Mouse (Mus musculus) midbrain, embryonic 12.5 days (tissue): ENCODE data around the gene Mapre3. TPM values are rescaled to one million over a fixed set of nuclear protein-coding genes. Genes with fewer than 3 reads are reported as not detected.
"Not testable (repeated sequence)": the region's sequence is repeated elsewhere in the genome, so short reads cannot be mapped to it uniquely, and the experiment has no call there.

Source experiments
- ATAC-seq: fragments of 200-750 bp; cut with Nextera tagmentation; 2 replicates; pipeline ENCODE4 v1.8.0; 2017; ENCODE audit warnings: low read depth, moderate TSS enrichment, moderate library complexity; ENCODE audit not compliant: low FRiP score
- H3K27ac ChIP-seq: fragments of 300-500 bp; sonication (generic); replicated peaks from 2 replicates; pipeline ENCODE4 v1.5.1; 2016; ENCODE audit warnings: mild to moderate bottlenecking
- H3K27me3 ChIP-seq: fragments of 300-500 bp; sonication (generic); 2 replicates; pipeline ENCODE4 v1.6.1; 2016; ENCODE audit warnings: mild to moderate bottlenecking
- H3K36me3 ChIP-seq: fragments of 300-500 bp; sonication (generic); 2 replicates; pipeline ENCODE4 v1.6.1; 2016
- H3K4me1 ChIP-seq: fragments of 300-500 bp; sonication (generic); 2 replicates; pipeline ENCODE4 v1.6.1; 2016
- H3K4me2 ChIP-seq: fragments of 300-500 bp; sonication (generic); replicated peaks from 2 replicates; pipeline ENCODE4 v1.6.1; 2016; ENCODE audit warnings: mild to moderate bottlenecking, moderate library complexity
- H3K4me3 ChIP-seq: fragments of 300-500 bp; sonication (generic); 2 replicates; pipeline ENCODE4 v1.5.1; 2016; ENCODE audit warnings: mild to moderate bottlenecking
- H3K9ac ChIP-seq: fragments of 300-500 bp; sonication (generic); replicated peaks from 2 replicates; pipeline ENCODE4 v1.6.1; 2016; ENCODE audit warnings: mild to moderate bottlenecking, moderate library complexity
- H3K9me3 ChIP-seq: fragments of 300-500 bp; sonication (generic); 2 replicates; pipeline ENCODE4 v1.6.1; 2016; ENCODE audit warnings: mild to moderate bottlenecking
- WGBS: fragments of 180-500 bp; shearing (Covaris S2); methylation state at CpG from one replicate; pipeline ENCODE4 v1.1.7; 2016; 5-methylcytosine and 5-hydroxymethylcytosine counted together
- polyA plus RNA-seq: library from polyadenylated mRNA; unstranded; fragments of >200 nt; fragmentation: Nextera tagmentation; extraction: Ambion mirVana; gene quantifications from 2 replicates; pipeline ENCODE4 v1.2.1, GENCODE M21; 2016

The Mapre3 gene
- polyA plus RNA-seq, 1 experiment from 2014 or later = 77.7 TPM

DNA sequence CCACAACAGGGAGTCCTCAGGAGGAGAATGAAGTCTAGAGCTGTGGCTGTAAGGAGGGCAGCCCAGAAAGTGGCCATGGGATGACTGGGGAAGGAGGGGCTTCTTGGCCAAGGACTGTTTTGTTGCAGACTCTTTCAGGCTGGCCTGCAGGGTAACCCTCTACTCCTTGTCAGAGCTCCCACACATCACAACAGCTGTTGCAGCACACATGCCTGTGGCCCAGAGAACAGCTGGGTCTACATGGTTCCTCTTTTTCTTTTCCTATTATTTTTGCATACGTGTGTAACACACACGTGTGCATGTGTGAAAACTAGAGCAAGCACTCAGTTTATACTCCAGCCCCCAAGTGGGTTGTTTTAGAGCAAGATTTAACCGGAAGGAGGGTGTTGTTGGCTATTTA is 52.4 kb downstream of the Mapre3 start:
- no peak overlapping the region for H3K4me3 ChIP-seq
- no peaks in the 10 kb centered on the region for H3K27me3 ChIP-seq
- H3K27ac ChIP-seq = no peak overlapping the region
- H3K4me1 ChIP-seq = peaks cover 13% of the 10 kb centered on the region
- no peak overlapping the region for H3K9ac ChIP-seq
- H3K36me3 ChIP-seq = peaks cover 61% of the 10 kb centered on the region
- H3K9me3 ChIP-seq = no peaks in the 10 kb centered on the region
- H3K4me2 ChIP-seq = no peak overlapping the region
- ATAC-seq = no peak
- 90% methylated on average over 3 of the region's 3 CpGs for WGBS

DNA sequence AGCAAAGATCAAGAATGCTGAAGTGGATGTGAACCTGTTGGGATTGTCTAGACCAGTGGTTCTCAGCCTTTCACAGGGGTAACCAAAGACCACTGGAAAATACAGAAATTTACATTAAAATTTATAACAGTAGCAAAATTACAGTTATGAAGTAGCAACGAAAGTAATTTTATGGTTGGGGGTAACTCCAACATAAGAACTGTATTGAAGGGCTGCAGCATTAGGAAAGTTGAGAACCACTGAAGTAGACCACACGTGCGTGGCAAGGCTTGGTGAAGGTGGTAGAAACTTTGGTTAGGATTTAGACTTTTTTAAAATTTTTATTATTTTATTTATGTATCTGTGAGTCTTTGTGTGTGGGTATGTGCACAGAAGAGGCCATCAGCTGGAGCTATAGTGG is 53.3 kb downstream of the Mapre3 start, which contains the start of gene Tmem214:
TSS of gene Tmem214 (plus strand) at position 301 of the 400 bp plus-strand sequence.
- no peak within 1 kb of the TSS for H3K4me3 ChIP-seq
- ATAC-seq = no peak
- H3K4me2 ChIP-seq = peak within 1 kb of the TSS; percentile 88; the same call in 1 of the 2 replicates
- no peaks in the 10 kb centered on the region for H3K27me3 ChIP-seq
- WGBS = 98% methylated on average over 3 of the region's 3 CpGs
- no peaks in the 10 kb centered on the region for H3K9me3 ChIP-seq
- peaks cover 13% of the 10 kb centered on the region for H3K4me1 ChIP-seq
- H3K27ac ChIP-seq = 0 out of 2 replicates have a peak within 1 kb of the TSS, but pooled peaks have one; percentile 58
- H3K9ac ChIP-seq = peak within 1 kb of the TSS; percentile 88; the same call in 1 of the 2 replicates
- peaks cover 65% of the 10 kb centered on the region for H3K36me3 ChIP-seq

DNA sequence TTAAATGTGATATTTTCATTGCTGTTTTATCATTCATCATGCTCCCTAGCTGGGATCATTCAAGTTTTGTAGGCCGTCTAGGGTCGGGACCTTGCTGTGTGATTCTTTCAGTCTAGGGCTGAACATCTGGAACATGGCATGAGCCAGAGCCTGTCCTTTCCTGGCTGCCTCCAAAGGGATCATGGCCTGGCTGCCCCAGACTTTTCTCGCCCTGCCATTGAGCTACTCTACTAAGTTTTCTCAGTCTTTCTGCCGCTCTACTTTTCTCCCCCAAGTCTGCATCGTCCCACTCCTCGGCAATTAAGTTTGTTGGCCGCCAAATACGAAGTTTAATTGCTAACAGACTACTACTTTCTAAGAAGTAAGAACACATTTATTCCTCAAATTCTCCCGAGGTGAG is 54.5 kb downstream of the Mapre3 start:
- Histone ChIP-seq H3K4me1 (peaks cover 13% of the 10 kb centered on the region), H3K27ac (0 out of 2 replicates have a peak overlapping the region, but pooled peaks have one; percentile 58), H3K27me3 (no peaks in the 10 kb centered on the region), H3K9me3 (no peaks in the 10 kb centered on the region), H3K36me3 (peaks cover 66% of the 10 kb centered on the region), H3K4me2 (peak overlapping the region; percentile 88), H3K4me3 (peak overlapping the region; percentile 92), H3K9ac (peak overlapping the region; percentile 88)
- no peak for ATAC-seq
- WGBS = 23% methylated on average over 9 of the region's 9 CpGs

- peak overlapping the region; percentile 88 for H3K4me2 ChIP-seq
- peak; percentile 93 for ATAC-seq
- peaks cover 66% of the 10 kb centered on the region for H3K36me3 ChIP-seq
- H3K4me1 ChIP-seq = peaks cover 13% of the 10 kb centered on the region
- H3K27ac ChIP-seq = peak overlapping the region; percentile 58
- H3K4me3 ChIP-seq = peak overlapping the region; percentile 92
- under 1% methylated on average over 63 of the region's 63 CpGs for WGBS
- H3K9ac ChIP-seq = peak overlapping the region; percentile 88
- H3K27me3 ChIP-seq = no peaks in the 10 kb centered on the region
- no peaks in the 10 kb centered on the region for H3K9me3 ChIP-seq
These were observed 55.1 kb downstream of the Mapre3 start for GRCm38 (mm10) chr5:30869405-30870130.

- Histone ChIP-seq H3K36me3 (peaks cover 66% of the 10 kb centered on the region), H3K9ac (peak overlapping the region; percentile 88), H3K4me1 (peaks cover 13% of the 10 kb centered on the region), H3K27ac (peak overlapping the region; percentile 58; the same call in 1 of the 2 replicates), H3K27me3 (no peaks in the 10 kb centered on the region), H3K4me3 (peak overlapping the region; percentile 92), H3K4me2 (peak overlapping the region; percentile 88), H3K9me3 (no peaks in the 10 kb centered on the region)
- no peak for ATAC-seq
- WGBS = 33% methylated on average over 2 of the region's 2 CpGs
These were observed 55.6 kb downstream of the Mapre3 start for GRCm38 (mm10) chr5:30870131-30870406.

DNA sequence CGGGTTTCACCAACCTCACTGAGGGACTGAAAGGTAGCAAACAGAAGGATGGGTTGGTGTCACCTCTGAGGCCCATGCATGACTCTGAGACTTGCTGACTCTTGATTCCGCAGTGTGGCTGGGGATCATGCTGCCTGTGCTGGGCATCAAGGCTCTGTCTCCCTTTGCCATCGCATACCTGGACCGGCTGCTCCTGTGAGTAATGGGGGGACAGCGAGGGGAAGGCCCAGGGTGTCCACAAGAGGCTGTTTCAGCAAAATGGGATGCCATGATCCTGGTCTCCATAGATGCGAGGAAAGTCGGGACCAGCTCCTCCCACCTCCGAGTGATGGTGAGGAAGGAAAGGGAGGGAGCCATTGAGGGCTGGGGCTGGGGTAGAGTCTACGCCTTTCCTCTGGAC is 58.1 kb downstream of the Mapre3 start:
- H3K4me2 ChIP-seq = no peak overlapping the region
- no peaks in the 10 kb centered on the region for H3K9me3 ChIP-seq
- H3K27ac ChIP-seq = no peak overlapping the region
- 95% methylated on average over 9 of the region's 9 CpGs for WGBS
- H3K4me1 ChIP-seq = peaks cover 13% of the 10 kb centered on the region
- ATAC-seq = no peak
- H3K36me3 ChIP-seq = peaks cover 69% of the 10 kb centered on the region
- no peak overlapping the region for H3K9ac ChIP-seq
- H3K27me3 ChIP-seq = no peaks in the 10 kb centered on the region
- no peak overlapping the region for H3K4me3 ChIP-seq

DNA sequence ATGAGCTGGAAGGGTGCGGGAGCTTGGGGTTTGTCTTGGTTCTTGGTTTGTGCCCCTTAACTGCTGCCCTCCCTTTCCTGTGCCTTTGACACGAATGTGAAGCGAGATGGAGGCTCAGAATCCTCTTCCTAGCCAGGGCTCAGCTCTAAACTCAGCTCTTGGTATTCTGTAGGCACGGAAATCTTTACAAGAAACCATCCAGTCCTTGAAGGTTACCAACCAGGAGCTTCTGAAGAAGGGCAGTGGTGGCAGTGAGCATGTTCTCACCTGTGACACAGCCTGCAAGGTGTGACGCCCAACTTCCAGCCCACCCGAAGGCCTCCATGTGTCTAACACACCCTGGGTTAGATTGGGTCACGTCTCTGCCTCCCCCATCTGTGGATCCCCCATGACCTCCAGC is 59.9 kb downstream of the Mapre3 start:
- no peak overlapping the region for H3K4me3 ChIP-seq
- peaks cover 10% of the 10 kb centered on the region for H3K4me1 ChIP-seq
- no peak overlapping the region for H3K4me2 ChIP-seq
- H3K27ac ChIP-seq = no peak overlapping the region
- peaks cover 75% of the 10 kb centered on the region for H3K36me3 ChIP-seq
- WGBS = 91% methylated on average over 7 of the region's 7 CpGs
- no peak for ATAC-seq
- no peaks in the 10 kb centered on the region for H3K9me3 ChIP-seq
- no peaks in the 10 kb centered on the region for H3K27me3 ChIP-seq
- H3K9ac ChIP-seq = no peak overlapping the region

- no peaks in the 10 kb centered on the region for H3K9me3 ChIP-seq
- 72% methylated on average over 6 of the region's 6 CpGs for WGBS
- H3K9ac ChIP-seq = no peak overlapping the region
- H3K4me3 ChIP-seq = no peak overlapping the region
- H3K27me3 ChIP-seq = no peaks in the 10 kb centered on the region
- no peak for ATAC-seq
- no peak overlapping the region for H3K27ac ChIP-seq
- H3K4me2 ChIP-seq = no peak overlapping the region
- H3K36me3 ChIP-seq = peaks cover 45% of the 10 kb centered on the region
- H3K4me1 ChIP-seq = no peaks in the 10 kb centered on the region
These were observed 64.2 kb downstream of the Mapre3 start for GRCm38 (mm10) chr5:30878616-30879015.

DNA sequence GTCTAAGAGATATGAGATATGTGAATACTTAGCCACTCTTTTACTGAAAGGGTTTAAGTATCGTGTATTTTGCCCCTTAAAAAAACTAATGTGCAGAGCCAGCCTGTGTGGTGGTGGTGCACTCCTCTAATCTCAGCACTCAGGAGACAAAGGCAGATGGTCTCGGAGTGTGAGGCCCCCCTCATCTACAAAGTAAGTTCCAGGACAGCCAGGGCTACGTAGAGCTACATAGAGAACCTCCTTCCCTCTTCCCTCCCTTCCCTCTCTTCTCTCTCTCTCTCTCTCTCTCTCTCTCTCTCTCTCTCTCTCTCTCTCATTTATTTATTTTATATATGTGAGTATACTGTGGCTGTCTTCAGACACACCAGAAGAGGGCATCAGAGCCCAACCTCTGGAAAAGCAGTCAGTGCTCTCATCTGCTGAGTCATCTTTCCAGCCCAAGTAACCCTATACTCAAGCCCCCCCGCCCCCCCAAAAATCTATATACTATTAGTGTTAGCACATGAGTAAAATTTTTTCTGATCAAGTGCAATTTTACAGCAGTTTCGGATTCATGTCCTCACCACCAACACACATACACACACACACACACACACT is 65.0 kb downstream of the Mapre3 start:
- H3K9me3 ChIP-seq = no peaks in the 10 kb centered on the region
- H3K36me3 ChIP-seq = peaks cover 37% of the 10 kb centered on the region
- no peaks in the 10 kb centered on the region for H3K4me1 ChIP-seq
- no peak overlapping the region for H3K4me3 ChIP-seq
- WGBS = 79% methylated on average over 5 of the region's 5 CpGs
- no peaks in the 10 kb centered on the region for H3K27me3 ChIP-seq
- no peak overlapping the region for H3K4me2 ChIP-seq
- no peak overlapping the region for H3K27ac ChIP-seq
- ATAC-seq = no peak
- H3K9ac ChIP-seq = no peak overlapping the region

GRCm38 (mm10) chr5:30881839-30882238 is 67.4 kb downstream of the Mapre3 start:
- not testable (repeated sequence) for H3K27me3 ChIP-seq, H3K4me1 ChIP-seq, H3K4me2 ChIP-seq, H3K4me3 ChIP-seq, H3K9me3 ChIP-seq, ATAC-seq, H3K9ac ChIP-seq, H3K27ac ChIP-seq
- WGBS = 89% methylated on average over 4 of the region's 4 CpGs
- peaks cover 13% of the 10 kb centered on the region for H3K36me3 ChIP-seq

DNA sequence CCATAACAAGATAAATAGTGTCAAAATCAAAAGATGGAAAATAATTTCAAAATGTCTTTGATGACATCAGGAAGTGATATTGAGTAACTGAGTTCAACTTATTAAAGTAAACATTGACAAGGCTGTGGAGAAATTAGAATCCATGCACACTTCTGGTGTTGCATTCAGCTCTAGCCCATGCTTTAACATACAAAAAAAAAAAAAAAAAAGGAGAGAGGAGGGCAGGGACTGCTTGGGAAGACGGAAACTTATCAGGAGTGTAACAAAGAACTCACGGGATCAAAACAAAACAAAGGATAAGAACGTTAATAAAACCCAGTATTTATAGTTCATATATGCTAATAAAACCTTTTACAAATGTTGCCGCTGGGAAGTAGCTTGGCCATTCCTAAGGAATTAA is 71.8 kb downstream of the Mapre3 start:
- no peaks in the 10 kb centered on the region for H3K27me3 ChIP-seq
- H3K4me2 ChIP-seq = peak overlapping the region; percentile 67; the same call in 1 of the 2 replicates
- H3K4me3 ChIP-seq = no peak overlapping the region
- WGBS = 50% methylated on average over 4 of the region's 4 CpGs
- ATAC-seq = no peak
- H3K27ac ChIP-seq = no peak overlapping the region
- peaks cover 17% of the 10 kb centered on the region for H3K4me1 ChIP-seq
- H3K9me3 ChIP-seq = no peaks in the 10 kb centered on the region
- peaks cover 8% of the 10 kb centered on the region for H3K36me3 ChIP-seq
- H3K9ac ChIP-seq = no peak overlapping the region

- H3K9ac ChIP-seq = peak overlapping the region; percentile 73
- no peaks in the 10 kb centered on the region for H3K27me3 ChIP-seq
- peaks cover 17% of the 10 kb centered on the region for H3K4me1 ChIP-seq
- WGBS = 31% methylated on average over 5 of the region's 5 CpGs
- H3K36me3 ChIP-seq = peaks cover 13% of the 10 kb centered on the region
- ATAC-seq = no peak
- H3K4me2 ChIP-seq = peak overlapping the region; percentile 67
- H3K4me3 ChIP-seq = peak overlapping the region; percentile 78
- peak overlapping the region; percentile 96 for H3K27ac ChIP-seq
- H3K9me3 ChIP-seq = no peaks in the 10 kb centered on the region
These were observed 72.3 kb downstream of the Mapre3 start for GRCm38 (mm10) chr5:30886731-30887130.
